Mouse (Mus musculus): ENCODE measurements around the gene Hoxa10. TPM values are rescaled to one million over a fixed set of nuclear protein-coding genes. Genes with fewer than 3 reads are reported as not detected.

Gene Hoxa10
- polyA plus RNA-seq, 1 experiment from 2014 or later = not detected

DNA sequence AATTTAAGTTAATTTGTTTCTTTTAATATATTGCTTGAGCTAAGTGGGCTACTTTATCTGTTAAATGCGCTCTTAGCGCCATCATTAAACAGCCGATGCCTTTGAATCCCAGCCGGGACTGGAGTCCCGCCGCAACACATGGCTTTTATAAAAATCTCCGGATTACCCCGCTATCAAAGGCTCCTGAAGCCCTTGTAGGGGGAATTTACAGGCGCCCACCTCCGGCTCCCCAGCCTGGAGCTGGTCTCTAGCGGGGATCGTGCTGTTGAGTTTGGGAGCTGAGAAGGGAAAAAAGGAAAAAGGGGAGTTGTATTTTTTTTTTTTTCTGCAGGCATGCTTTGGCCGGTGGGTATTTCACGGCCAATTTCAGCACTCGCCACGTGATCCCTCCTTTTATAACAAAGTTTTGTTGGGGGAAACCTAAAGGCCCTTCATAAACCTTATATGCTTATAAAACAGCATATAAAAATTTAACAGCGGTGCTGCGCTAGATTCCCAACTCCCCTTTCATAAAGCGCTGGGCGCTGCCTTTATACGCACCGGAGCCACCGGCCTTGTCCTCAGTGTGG is 3.9 kb upstream of the Hoxa10 start:
- no peak overlapping the region for H3K4me3 ChIP-seq (ENCODE audit: inconsistent target)
- H3K79me2 ChIP-seq (ENCODE audit: inconsistent target) = no peaks in the 10 kb centered on the region
- no peaks in the 10 kb centered on the region for H3K36me3 ChIP-seq (ENCODE audit: inconsistent target)
- WGBS (ENCODE audit: missing documents) = 8% methylated on average over 23 of the region's 23 CpGs
- H3K27ac ChIP-seq = no peak overlapping the region

DNA sequence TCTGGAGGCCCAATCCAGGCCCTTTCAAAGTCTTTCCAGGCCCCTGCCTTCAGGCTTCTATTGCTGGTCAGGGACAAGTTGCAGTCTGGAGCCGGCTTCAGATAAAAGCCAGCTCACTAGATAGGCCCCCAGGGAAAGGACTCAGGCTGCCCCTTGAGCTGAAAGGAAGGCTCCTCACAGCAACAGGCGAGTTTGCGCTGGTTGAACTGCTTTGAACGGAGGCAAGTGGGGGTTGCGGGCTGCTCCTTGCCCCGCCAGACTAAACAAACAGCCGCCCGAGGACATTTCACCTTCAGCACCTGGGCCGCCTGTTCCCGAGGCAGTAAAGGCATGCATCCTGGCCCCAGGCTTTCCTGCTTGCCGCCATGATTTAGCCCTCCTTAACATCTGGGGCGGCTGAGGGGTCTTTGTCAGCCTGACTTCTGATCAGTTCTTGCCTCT is 3.0 kb upstream of the Hoxa10 start:
- WGBS (ENCODE audit: missing documents) = 34% methylated on average over 12 of the region's 12 CpGs
- H3K4me3 ChIP-seq (ENCODE audit: inconsistent target) = no peak overlapping the region

DNA sequence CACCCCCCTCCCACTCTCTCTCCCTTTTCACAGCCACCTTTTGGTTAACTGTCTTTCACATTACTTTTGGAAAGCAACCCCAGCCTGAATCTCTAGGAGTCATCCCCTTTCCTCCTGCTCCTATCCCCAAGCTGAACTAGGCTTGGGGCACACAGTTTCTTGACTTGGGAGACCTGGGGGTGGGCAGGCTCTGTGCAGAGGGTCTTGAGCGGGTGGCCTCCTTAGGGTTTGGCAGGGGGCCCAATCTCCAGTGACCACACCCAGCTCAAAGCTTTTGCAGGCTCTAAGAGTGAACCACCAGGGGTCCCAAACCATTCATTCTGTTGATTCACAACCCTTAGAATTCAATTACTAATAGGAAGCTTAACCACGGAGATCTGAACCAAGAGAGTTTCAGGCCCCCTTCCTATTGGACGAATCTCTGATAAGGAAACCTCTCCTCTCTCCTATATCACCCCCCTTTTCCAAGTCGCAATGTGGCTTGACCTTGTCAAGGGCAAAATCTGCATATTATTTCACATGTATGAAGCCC is 2.2 kb upstream of the Hoxa10 start:
- no peak overlapping the region for H3K4me3 ChIP-seq (ENCODE audit: inconsistent target)
- H3K79me2 ChIP-seq (ENCODE audit: inconsistent target) = no peaks in the 10 kb centered on the region
- H3K27ac ChIP-seq = no peak overlapping the region
- H3K36me3 ChIP-seq (ENCODE audit: inconsistent target) = no peaks in the 10 kb centered on the region
- 35% methylated on average over 4 of the region's 4 CpGs for WGBS (ENCODE audit: missing documents)

More for the DNA sequence above, 3.0 kb upstream of the Hoxa10 start:
- Histone ChIP-seq H3K79me2 (ENCODE audit: inconsistent target) (no peaks in the 10 kb centered on the region), H3K27ac (no peak overlapping the region), H3K36me3 (ENCODE audit: inconsistent target) (no peaks in the 10 kb centered on the region)

DNA sequence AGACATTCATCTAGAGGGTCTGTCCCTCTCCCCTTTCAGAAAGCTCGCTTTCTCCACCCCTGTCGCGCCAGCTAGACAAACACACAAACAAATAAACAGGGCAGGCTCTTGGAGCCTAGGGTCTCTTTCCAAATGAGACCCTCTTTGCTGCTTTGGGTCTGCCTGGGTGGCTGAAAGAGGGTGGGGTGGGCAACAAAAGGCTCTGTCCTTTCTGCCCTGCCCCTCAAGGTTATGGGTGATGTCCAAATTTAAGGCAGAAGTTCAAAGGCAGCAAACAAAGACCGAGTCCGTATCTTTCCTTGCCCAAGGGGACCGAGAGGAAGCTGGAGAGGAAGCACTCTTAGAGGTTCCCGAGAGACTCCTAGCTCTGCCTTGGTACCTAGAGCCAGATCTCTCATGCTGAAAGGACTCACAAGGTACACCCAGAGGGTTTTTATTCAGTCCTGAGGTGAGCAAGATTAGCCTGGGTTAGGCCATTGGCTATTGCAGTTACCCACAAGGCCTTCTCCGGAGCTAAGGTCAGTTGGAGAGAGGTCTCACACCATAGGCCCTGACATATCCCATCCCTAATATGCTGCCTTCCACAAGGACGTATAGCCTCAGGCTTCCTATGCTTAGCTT is 457 bp upstream of the Hoxa10 start:
- no peaks in the 10 kb centered on the region for H3K36me3 ChIP-seq (ENCODE audit: inconsistent target)
- no peak overlapping the region for H3K4me3 ChIP-seq (ENCODE audit: inconsistent target)
- H3K27ac ChIP-seq = no peak overlapping the region
- 17% methylated on average over 9 of the region's 9 CpGs for whole genome bisulfite sequencing (ENCODE audit: missing documents)
- no peaks in the 10 kb centered on the region for H3K79me2 ChIP-seq (ENCODE audit: inconsistent target)

DNA sequence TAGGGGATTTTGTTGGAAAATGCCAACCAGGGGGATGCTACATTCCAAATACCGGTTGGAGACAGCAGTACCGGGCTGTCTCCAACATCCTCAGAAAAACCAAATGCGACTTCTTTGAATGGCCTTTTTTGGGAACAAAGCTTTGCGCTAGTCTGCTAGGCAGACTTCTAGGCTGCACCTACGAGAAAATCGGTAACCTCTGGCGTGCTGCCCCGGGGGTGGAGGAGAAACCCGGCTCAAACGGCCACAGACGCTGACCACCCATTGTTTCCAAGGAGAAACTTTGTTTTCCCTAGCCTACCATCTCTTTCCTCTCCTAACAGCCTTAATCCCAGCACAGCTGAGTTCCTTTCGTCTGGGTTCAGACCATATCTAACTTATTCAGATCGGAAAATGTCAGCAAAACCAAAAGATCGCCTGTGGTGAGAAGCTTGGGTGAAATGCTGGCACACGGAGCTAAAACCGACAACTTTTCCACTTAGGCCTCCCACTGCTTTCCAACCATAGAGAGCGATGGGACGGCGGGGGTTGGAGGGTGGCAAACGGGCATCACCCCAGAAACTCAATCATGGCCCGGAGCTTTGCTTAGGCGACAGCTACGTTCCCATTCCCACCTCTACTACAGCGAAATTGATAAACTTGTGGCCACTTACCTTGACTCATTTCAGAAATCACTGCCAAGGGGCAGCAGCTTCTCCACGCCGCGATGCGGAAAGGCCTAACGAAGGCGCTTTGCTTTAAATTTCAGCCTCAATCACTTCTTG is 847 bp downstream of the Hoxa10 start:
- WGBS (ENCODE audit: missing documents) = 9% methylated on average over 30 of the region's 30 CpGs
- H3K4me3 ChIP-seq (ENCODE audit: inconsistent target) = no peak overlapping the region

DNA sequence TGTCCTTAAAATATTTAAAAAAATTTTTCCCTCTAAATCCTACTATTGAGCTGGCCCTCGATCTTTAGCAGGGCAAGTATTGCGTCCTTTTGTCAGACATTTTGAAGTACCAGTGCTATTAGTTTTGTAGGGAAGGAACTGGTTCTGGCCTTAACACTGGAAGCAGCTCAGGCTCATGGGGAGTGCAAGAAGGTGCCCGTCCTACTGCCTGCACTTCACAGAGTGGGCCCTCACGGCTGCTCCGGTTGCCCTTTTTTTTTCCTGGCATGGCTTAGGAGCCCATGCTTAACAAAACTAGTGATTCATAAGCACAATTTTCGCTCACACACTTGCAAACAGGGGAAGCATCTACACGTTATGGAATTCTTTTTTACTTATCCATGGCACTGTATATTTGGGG is 1.7 kb downstream of the Hoxa10 start:
- no peaks in the 10 kb centered on the region for H3K79me2 ChIP-seq (ENCODE audit: inconsistent target)
- WGBS (ENCODE audit: missing documents) = 39% methylated on average over 7 of the region's 7 CpGs
- H3K27ac ChIP-seq = no peak overlapping the region
- no peak overlapping the region for H3K4me3 ChIP-seq (ENCODE audit: inconsistent target)
- no peaks in the 10 kb centered on the region for H3K36me3 ChIP-seq (ENCODE audit: inconsistent target)

More for the DNA sequence above, 847 bp downstream of the Hoxa10 start:
- no peaks in the 10 kb centered on the region for H3K36me3 ChIP-seq (ENCODE audit: inconsistent target)
- no peak overlapping the region for H3K27ac ChIP-seq
- no peaks in the 10 kb centered on the region for H3K79me2 ChIP-seq (ENCODE audit: inconsistent target)

DNA sequence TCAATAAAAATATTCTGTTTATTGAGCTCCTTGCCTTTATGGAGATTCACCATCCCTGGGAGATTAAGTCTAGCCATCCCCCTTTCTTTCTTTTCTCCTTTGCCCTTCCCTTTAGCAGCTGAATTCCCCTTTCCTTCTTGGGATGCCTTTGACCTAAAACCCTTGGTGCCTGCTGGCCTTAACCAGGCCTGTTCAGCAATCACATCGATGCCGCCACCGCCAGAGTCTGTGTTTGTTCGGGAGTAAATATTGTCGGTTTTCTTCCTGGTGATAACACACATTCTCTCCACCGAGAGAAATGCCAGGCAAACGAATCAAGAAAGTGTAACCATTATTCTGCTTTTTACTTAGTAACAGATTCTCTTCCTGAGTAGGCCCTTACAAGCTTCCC is 2.5 kb downstream of the Hoxa10 start:
- H3K27ac ChIP-seq = no peak overlapping the region
- H3K4me3 ChIP-seq (ENCODE audit: inconsistent target) = no peak overlapping the region
- H3K79me2 ChIP-seq (ENCODE audit: inconsistent target) = no peaks in the 10 kb centered on the region
- no peaks in the 10 kb centered on the region for H3K36me3 ChIP-seq (ENCODE audit: inconsistent target)
- 56% methylated on average over 7 of the region's 7 CpGs for whole genome bisulfite sequencing (ENCODE audit: missing documents)

DNA sequence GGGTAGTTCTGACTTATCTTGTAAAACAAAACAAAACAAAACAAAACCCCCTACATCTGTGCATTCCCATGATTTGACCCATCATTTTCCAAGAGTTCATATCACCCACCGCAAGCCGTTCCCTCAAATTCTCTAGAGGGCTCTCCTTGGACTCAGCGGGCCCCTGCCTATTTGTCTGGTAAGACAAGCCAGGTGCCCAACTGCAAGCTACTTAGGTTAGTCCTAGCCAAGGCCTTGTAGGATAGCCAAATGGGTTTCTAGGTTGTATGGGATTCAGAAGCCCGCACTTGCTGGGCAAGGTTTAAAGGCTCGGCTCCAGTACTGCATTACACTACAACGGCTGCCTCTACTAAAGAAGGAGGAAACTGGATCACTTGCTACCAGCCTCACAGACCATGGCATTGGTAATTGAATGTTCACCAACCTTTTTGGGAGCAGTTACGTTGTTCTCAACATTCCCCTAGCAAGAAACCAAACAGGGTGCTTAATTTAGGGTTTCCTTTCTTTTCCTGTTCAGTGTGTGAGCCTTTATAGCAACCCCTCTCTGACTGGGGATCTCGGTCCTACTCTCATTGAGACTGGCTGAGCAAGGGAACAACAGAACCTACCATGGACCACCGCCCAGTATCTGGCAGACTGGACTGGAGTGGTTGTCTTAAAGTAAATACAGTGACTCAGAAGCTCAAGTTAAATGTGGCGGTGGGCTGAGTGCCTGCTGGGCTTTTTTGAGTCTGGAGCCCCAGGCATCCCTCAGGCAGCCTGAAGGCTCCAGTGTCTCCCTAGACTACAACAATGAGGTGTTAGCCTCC is 3.1 kb downstream of the Hoxa10 start:
- H3K36me3 ChIP-seq (ENCODE audit: inconsistent target) = no peaks in the 10 kb centered on the region

DNA sequence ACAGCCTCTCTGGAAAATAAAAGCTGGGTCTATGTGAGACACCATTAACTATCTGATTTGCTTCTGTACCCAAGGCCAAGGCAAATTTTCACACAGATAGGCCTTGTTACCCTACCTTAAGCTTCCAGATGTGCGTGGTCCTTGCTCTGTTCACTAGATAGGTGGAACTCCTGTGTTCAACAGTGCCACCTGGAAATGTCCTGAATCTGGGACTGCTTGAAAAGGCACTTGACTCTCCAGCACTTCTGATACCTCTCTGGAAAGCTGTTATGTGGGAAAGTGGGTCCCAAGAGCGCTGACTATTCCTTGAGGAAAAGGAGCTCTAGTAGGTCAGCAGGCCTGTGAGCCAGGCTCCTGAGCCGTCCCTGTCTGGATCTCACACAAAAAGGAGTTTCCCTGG is 3.8 kb downstream of the Hoxa10 start:
- Histone ChIP-seq H3K79me2 (ENCODE audit: inconsistent target) (no peaks in the 10 kb centered on the region), H3K4me3 (ENCODE audit: inconsistent target) (no peak overlapping the region), H3K36me3 (ENCODE audit: inconsistent target) (no peaks in the 10 kb centered on the region), H3K27ac (no peak overlapping the region)
- 95% methylated on average over 3 of the region's 3 CpGs for WGBS (ENCODE audit: missing documents)

More for the DNA sequence above, 3.1 kb downstream of the Hoxa10 start:
- no peak overlapping the region for H3K27ac ChIP-seq
- H3K4me3 ChIP-seq (ENCODE audit: inconsistent target) = no peak overlapping the region
- WGBS (ENCODE audit: missing documents) = 93% methylated on average over 10 of the region's 10 CpGs
- no peaks in the 10 kb centered on the region for H3K79me2 ChIP-seq (ENCODE audit: inconsistent target)

DNA sequence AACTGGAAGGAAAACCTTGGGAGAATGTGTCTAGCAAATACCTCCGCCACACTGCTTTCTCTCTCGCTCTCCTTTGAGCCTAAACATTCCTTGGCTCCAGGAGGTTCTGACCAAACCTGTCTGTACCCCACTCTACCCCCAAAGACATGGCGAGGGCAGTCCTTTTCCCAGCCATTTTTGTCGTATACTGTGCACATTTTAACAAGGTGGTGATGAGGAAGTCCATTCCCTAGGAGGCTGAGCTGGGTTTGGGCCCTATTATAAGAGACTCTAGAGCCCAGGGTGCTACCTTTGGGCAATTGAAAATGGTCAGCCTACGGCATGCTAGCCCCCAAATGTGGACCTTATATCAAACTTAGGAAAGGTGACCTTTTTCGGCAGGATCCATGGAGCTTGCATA is 4.8 kb downstream of the Hoxa10 start:
- Histone ChIP-seq H3K36me3 (ENCODE audit: inconsistent target) (no peaks in the 10 kb centered on the region), H3K4me3 (ENCODE audit: inconsistent target) (no peak overlapping the region), H3K79me2 (ENCODE audit: inconsistent target) (no peaks in the 10 kb centered on the region), H3K27ac (no peak overlapping the region)
- 85% methylated on average over 6 of the region's 6 CpGs for WGBS (ENCODE audit: missing documents)

DNA sequence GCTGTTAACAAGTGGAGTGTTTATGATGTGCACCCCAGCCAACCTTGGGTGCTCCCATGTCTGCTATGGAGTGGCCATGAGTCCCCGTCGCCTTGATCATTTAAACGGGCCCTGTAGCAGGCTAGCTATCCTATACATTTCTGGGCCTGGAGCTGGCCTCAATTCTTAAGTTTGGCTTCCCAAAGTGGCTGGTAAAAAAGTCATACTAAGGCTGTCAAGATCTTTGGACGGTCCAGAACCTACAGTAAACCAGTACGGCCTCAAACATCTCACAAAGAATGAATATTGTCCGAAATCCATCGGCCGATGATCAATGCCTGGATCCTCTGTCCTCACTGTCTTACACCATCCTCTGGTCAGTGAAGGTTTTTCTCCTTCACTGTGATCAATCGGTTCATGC is 5.4 kb downstream of the Hoxa10 start:
- Histone ChIP-seq H3K79me2 (ENCODE audit: inconsistent target) (no peaks in the 10 kb centered on the region), H3K4me3 (ENCODE audit: inconsistent target) (no peak overlapping the region), H3K36me3 (ENCODE audit: inconsistent target) (no peaks in the 10 kb centered on the region), H3K27ac (no peak overlapping the region)
- 90% methylated on average over 9 of the region's 9 CpGs for WGBS (ENCODE audit: missing documents)

DNA sequence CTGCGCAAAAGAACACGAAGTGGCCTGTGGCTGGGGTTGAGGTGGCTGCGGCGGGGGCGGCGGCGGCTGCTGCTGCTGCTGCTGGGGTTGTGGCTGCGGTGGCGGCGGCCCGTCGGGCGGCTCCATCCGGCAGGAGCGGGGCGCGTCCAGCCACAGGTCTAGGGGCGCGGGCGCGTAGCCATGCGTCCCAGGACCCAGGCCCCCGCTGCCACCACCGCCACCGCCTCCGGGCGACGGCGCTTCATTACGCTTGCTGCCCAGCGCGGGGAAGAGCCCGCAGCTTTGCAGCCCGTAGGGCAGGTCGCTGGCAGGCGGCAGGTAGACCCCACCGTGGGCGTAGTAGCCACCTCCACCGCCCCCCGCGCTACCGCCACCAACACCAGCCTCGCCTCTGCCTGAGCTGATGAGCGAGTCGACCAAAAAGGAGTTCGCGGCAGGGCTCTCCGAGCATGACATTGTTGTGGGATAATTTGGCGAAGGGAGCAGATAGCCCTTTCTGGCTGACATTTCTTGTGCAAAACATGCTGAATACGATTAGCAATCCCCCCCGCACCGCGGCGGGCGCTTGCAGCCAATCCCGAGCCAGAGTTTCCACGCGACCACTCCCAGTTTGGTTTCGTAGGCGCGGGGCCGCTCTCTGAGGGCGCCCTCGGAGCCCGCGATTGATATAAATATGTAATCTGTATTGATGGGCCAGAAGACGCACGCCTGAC is 6.1 kb downstream of the Hoxa10 start:
- Histone ChIP-seq H3K79me2 (ENCODE audit: inconsistent target) (no peaks in the 10 kb centered on the region), H3K36me3 (ENCODE audit: inconsistent target) (no peaks in the 10 kb centered on the region), H3K27ac (no peak overlapping the region), H3K4me3 (ENCODE audit: inconsistent target) (no peak overlapping the region)
- WGBS (ENCODE audit: missing documents) = 4% methylated on average over 68 of the region's 68 CpGs

DNA sequence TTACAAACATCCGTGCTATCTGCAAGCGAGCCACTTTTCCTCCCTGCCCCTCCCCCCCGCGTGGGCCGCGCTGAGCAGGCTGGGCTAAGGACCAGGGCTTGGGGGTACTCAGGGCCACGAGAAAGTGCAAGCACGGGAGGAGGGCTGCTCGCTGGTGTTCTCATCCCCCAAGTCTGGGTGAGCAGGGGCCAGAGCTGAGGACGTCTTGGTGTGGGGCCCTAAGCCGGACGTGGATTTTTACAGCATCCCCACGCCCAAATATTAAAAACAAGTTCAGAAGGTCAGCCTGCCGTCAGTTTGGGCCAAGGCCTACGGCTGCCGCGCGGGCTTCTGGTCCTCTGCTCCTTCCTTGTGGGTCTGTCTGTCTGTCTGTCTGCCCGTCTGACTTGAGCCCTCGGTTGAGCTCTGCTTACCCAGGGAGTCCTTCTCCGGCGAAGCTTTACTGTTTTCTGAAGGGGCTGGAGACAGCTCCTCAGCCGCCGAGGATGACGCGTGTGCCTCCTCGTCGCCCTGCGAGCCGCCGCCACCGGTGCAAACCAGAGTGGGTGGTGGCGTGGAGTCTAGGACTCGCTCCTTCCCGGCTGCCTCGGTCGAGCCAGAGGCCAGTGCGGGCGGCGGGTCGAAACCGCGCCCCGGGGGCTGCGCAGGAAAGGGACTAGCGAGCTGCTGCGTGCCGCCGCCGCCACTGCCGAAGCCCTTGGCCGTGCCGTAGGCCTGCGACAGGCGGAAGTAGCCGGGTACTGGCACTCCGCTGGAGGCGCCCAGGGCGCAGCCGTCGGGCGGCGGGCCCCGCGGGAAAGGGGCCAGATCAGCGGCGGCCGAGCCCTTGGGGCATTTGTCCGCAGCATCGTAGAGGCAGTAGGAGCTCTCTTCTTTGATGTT is 6.9 kb downstream of the Hoxa10 start:
- H3K36me3 ChIP-seq (ENCODE audit: inconsistent target) = no peaks in the 10 kb centered on the region
- 4% methylated on average over 68 of the region's 70 CpGs for WGBS (ENCODE audit: missing documents)
- no peak overlapping the region for H3K4me3 ChIP-seq (ENCODE audit: inconsistent target)
- no peak overlapping the region for H3K27ac ChIP-seq
- H3K79me2 ChIP-seq (ENCODE audit: inconsistent target) = no peaks in the 10 kb centered on the region

All from macrophage (primary cell).